Mouse (Mus musculus): ENCODE measurements at regions not wholly inside any gene's neighbourhood (a gene's known extent, or its start where the extent isn't known, plus 50 kb on each side); places are given as distances from the start of the nearest gene placed in this dataset.

DNA sequence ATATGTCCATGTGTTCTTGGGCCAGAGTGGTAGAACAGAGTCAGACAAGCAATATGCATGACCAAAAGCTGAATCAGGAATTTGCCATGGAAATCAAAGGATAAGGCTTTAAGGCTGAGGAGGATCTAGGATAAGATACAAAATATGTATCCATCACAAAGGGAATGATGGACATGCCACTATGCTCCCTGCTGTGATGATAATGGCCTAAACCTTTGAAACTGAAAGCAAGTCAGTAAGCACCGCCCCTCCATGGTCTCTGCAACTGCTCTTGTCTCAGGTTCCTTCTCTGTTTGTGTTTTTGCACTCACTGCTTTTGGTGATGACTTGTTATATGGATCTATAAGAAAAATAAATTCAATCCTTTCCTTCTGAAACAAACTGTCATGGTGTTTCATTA, 76.1 kb upstream of the Gm11238 start:
- no peak for TF ChIP-seq POLR2A (IDR thresholded peaks at IDR 0.05; ENCODE audit: insufficient read depth, low read length)
- TF ChIP-seq CTCF (IDR thresholded peaks at IDR 0.05; ENCODE audit: low read depth, low read length) = no peak
